Mouse (Mus musculus) urinary bladder, adult 2 months (tissue): Measurements from ENCODE around the gene Rgma. TPM values are rescaled to one million over a fixed set of nuclear protein-coding genes. Genes with fewer than 3 reads are reported as not detected.

Experiments
- DNase-seq: peaks from one replicate; pipeline ENCODE4 v3.0.0; 2022; ENCODE audit warnings: low spot score
- polyA plus RNA-seq: library from polyadenylated mRNA; depleted of rRNA; stranded (reverse); fragments of >200 nt; gene quantifications from 2 replicates; pipeline ENCODE4 v1.2.3, GENCODE M21; 2012; rRNA removed

Rgma gene
- polyA plus RNA-seq, 1 experiment = 7.2 TPM

DNA sequence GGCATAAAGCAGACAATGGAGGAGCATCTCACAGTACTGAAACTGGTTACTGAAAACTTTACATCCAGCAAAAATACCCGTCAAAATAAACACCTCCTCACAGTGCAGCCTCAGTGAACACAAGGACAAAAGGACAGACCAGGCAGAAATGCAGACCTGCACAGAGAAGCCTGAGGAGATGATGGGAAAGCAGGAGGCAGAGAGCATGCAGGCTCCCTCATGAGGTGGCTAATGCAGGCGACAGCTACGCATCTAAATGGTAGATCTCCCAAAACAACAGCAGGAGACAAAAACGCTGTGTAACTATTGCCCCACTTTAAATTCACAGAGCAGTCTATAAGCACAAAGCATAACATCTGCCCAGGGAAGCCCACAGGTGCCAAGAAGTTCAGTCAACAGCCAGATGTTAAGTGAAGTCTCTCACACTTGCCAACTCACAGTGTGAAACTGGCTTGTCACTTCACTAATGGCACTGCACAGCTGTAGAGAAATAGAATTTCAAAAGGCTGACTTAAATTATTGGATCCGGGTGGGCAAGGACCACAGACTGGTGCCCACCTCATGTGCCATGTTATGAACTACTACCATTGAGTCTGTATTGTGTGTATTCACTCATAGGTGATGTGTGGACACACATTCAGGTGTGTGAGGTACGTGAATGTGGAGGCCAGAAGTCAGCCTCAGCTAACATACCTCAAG is 58.5 kb downstream of the Rgma start:
- no peak for DNase-seq

DNA sequence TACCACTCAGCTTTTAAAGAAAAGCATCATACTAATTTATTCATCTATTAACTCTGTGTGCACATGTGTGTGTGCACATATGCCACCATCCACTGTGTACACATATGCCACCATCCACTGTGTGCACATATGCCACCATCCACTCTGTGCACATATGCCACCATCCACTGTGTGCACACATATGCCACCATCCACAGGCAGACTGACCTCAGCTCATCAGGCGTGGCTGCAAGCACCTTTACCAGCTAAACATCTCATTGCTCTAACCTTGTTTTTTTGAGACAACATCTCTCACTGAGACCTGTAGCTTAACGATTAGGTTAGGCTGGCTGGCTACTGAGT is 59.0 kb downstream of the Rgma start:
- no peak for DNase-seq

DNA sequence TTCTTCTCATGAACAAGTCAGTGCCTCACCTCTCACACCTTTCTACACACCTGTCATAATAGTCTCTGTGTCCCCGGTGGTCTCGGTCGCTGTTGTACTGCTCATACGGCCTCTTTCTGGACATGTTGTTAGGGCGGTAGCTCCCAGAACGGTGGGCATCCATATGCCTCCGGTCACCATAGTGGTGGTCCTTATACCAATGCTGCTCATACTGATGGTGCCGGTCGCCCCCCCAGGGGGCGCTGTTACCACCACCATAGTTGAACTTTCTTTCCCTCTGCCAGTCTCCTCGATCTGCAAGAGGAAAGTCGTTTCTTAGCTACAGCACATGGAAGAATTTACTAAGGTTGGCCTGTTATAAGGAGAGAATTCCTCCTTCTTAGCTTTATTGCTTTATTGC is 60.4 kb downstream of the Rgma start:
- DNase-seq = no peak

DNA sequence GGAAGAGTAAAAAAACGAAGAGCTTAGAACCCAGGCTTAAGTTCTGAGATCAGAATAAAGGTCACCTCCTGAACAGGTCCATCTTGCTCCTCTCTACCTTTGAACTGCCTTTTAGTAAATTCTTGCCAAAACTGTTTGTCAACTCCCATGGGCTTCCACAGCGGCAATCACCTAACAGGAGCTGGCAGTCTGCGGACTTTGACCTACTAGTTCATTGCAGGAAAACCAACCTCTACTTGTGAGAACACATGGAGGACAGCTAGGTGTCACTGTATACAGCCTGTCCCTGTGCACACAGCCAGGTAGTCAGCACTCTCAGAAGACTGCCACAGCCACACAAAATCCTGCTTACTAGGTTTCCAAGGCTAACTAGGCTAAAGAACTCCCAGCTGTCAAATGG is 66.5 kb downstream of the Rgma start:
- no peak for DNase-seq

DNA sequence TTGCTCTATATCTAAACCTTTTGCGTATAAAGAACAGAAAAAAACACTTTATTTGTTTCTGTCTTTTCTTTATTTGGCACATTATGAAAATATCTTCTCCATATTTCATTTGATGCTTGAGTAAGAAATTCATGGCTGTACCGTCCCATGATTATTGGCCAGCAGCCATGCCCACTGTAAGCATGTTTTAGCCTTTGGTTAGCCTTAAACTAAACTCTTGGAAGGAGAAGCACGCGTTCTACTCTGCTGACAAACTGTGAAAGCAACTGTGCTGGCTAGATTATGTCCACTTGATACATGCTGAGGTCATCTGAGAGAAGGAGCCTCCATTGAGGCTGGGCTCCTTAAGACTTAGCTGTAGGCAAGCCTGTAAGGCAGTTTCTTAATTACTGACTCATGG is 66.9 kb downstream of the Rgma start:
- no peak for DNase-seq

DNA sequence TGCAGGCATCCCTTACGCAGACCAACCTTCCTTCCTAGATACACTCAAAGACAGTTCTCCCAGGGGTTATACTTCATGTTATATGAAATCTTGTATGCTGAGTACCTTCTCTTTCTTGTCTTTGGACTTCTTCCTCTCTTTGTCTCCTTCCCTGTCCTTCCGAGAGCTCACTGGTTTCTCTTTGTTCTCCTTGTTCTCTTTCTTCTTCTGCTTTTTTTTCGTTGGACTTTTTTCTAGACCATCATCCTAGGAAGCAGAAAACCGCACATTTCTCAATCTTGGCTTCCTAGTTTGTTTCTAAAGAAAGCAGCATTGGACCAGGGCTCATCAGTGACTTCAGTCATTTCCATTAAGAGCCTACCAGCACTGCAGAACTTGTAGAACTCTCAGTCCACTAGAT is 76.3 kb downstream of the Rgma start:
- no peak for DNase-seq

DNA sequence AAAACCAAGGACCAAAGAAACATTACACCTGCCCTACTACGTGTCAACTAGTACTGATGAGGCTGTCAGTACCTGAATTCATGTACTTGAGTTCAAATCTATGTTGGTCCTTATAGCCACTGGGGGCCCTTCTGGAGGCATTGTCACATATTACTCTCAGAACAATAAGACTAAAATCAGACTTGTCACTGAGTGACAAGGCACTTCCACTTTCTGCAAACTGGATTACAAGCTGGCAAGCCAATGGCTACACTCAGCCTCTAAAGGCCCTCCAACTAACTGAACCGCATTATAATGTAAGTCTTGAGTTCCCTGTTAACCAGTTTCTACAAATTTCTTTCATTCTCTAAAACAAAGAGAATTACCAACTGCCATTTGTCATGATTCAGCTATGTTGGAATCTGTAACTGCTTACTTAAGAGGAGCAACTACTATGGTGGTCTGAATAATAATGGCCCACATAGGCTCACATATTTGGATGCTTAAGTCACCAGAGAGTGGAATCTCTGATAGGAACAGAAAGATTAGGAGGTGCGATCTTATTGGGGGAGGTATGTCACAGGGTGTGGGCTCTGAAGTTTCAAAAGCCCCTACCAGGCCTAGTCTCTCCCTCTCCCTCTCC is 77.0 kb downstream of the Rgma start:
- DNase-seq = no peak

DNA sequence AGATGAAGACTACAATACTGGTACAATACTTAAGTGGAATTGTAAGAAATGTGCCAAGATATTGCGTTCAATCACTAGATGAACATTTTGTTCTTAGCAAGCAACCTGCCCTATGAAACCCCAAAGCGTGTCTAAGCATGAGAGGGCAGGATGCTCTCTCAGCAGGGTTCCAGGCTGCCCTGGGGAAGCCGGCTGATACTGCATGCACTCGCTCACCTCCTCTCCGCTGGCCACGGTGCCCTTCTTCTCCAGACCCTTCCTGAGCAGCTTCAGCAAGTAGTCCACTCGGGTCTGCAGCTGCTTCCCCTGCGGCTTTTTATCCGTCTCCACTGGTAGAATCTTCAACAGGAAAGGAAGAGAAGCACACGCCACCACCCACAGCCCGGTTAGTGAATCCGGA is 78.8 kb downstream of the Rgma start:
- no peak for DNase-seq

DNA sequence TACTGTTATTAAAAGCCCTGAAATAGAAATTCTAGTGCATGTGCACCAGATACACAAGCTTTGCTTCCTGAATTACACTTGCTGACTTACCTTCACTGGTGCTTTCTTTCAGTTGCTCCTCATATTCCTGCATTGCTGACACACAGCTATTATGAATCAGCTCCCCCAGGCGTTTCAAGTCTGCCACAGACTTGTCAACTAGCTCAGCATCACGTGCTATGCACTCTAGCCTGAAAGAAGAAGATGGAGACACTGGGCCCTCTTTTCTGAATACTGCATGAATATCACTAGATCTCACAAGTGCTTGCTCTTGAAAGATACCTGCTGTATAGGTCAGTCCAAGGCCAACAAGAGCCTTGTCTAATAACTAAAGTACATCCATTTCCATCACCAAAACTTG is 88.2 kb downstream of the Rgma start:
- DNase-seq = no peak

DNA sequence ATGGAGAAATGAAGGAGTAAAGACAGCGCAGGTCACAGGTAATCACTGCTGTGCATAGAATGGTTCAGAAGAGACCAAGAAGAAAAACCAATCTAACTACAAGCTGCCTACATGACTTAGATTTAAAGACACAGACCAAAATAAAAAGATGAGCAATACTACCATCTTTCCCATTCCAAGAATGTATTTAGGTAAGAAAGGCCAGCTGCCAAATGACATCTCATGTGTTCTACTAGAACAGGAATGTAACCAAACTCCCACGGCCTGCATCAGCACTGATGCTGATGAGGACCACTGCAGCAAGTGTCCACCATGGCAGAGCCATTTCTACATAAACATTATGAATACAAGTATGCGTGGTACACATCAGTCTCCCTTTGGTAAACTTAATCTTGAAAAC is 92.4 kb downstream of the Rgma start:
- no peak for DNase-seq

Other genes starting within 250 kb of the Rgma start
- gene Chd2, start 166.3 kb downstream of the Rgma start, polyA plus RNA-seq = 25.6 and 27.3 TPM in 2 replicates